ENCODE assay signal across 11 mouse cellular contexts in genomic region chr15:97802575-97802974, GRCm38 (mm10). TPM values are rescaled to one million over a fixed set of nuclear protein-coding genes. Genes with fewer than 3 reads are reported as not detected.
A peak's percentile ranks its signal among the peaks of the same experiment; 100 is the strongest.
DNase-seq lines count a peak whose midpoint lies in the region; ATAC-seq and TF ChIP-seq lines count a peak whose summit lies in the region.
"Had no signal": no experiment of that assay in that cellular context is flagged by ENCODE, and none has a peak within 500 bp of the region (broad histone marks: within the 10 kb centered on the region; RNA-seq: fewer than 3 reads in every experiment).

No protein-coding gene starts in this region.

- no peaks in the 10 kb centered on the region for H3K4me1 ChIP-seq in intestine, embryonic 14.5 days (replicated peaks; ENCODE audit: control insufficient read depth, insufficient read depth, low read length)
- no peaks in the 10 kb centered on the region for H3K4me1 ChIP-seq in intestine, embryonic 15.5 days (replicated peaks)
- peaks cover 20% of the 10 kb centered on the region for H3K4me1 ChIP-seq in hindbrain, embryonic 16.5 days (ENCODE audit: control insufficient read depth, insufficient read depth, low read depth, low read length)
- 0 out of 2 replicates have a peak, but pooled peaks cover 2% of the 10 kb centered on the region for H3K4me1 ChIP-seq in neural tube, embryonic 14.5 days (ENCODE audit: control insufficient read depth, insufficient read depth, low read length)
- H3K4me1 ChIP-seq in thymus, adult 2 months (replicated peaks; ENCODE audit: control insufficient read depth, insufficient read depth, low read length): no peaks in the 10 kb centered on the region

- TF ChIP-seq POLR2A in thymus, adult 2 months (IDR thresholded peaks at IDR 0.05; ENCODE audit: control insufficient read depth, extremely low read depth, insufficient read depth, low read length, poor library complexity): no peak

- WGBS in intestine, embryonic 14.5 days: 20% methylated on average over 13 of the region's 13 CpGs
- WGBS in intestine, embryonic 15.5 days: 39% methylated on average over 13 of the region's 13 CpGs
- 10% methylated on average over 13 of the region's 13 CpGs for WGBS in hindbrain, embryonic 16.5 days
- 11% methylated on average over 13 of the region's 13 CpGs for WGBS in neural tube, embryonic 14.5 days
- WGBS in thymus, adult 2 months: 94% methylated on average over 13 of the region's 13 CpGs

- no peak overlapping the region for H3K9ac ChIP-seq in intestine, embryonic 14.5 days (ENCODE audit: low read length)
- no peak overlapping the region for H3K9ac ChIP-seq in intestine, embryonic 15.5 days
- peak overlapping the region; percentile 60 for H3K9ac ChIP-seq in hindbrain, embryonic 16.5 days (ENCODE audit: low read depth, low read length)
- H3K9ac ChIP-seq in neural tube, embryonic 14.5 days (replicated peaks; ENCODE audit: low read depth, low read length): 0 out of 2 replicates have a peak overlapping the region, but pooled peaks have one; percentile 28

- no peaks in the 10 kb centered on the region for H3K27me3 ChIP-seq in intestine, embryonic 14.5 days (replicated peaks; ENCODE audit: control insufficient read depth, insufficient read depth, low read length)
- H3K27me3 ChIP-seq in intestine, embryonic 15.5 days (replicated peaks): no peaks in the 10 kb centered on the region
- no peaks in the 10 kb centered on the region for H3K27me3 ChIP-seq in hindbrain, embryonic 16.5 days (replicated peaks; ENCODE audit: control insufficient read depth, insufficient read depth, low read length)
- H3K27me3 ChIP-seq in neural tube, embryonic 14.5 days (ENCODE audit: control insufficient read depth, insufficient read depth, low read length): no peaks in the 10 kb centered on the region
- H3K27me3 ChIP-seq in thymus, adult 2 months (ENCODE audit: control insufficient read depth, insufficient read depth, low read length): no peaks in the 10 kb centered on the region

- H3K9me3 ChIP-seq in intestine, embryonic 14.5 days (ENCODE audit: control insufficient read depth, low read length): no peaks in the 10 kb centered on the region
- H3K9me3 ChIP-seq in intestine, embryonic 15.5 days: no peaks in the 10 kb centered on the region
- H3K9me3 ChIP-seq in hindbrain, embryonic 16.5 days (ENCODE audit: control insufficient read depth, low read length): no peaks in the 10 kb centered on the region
- H3K9me3 ChIP-seq in neural tube, embryonic 14.5 days (ENCODE audit: control insufficient read depth, low read length): no peaks in the 10 kb centered on the region

- H3K4me3 ChIP-seq in intestine, embryonic 14.5 days (ENCODE audit: low read depth, low read length): no peak overlapping the region
- no peak overlapping the region for H3K4me3 ChIP-seq in intestine, embryonic 15.5 days (replicated peaks)
- H3K4me3 ChIP-seq in hindbrain, embryonic 16.5 days (ENCODE audit: low read length): peak overlapping the region; percentile 29
- H3K4me3 ChIP-seq in neural tube, embryonic 14.5 days (ENCODE audit: low read depth, low read length): peak overlapping the region; percentile 10; the same call in 1 of the 2 replicates
- H3K4me3 ChIP-seq in thymus, adult 2 months (ENCODE audit: control insufficient read depth, insufficient read depth, low read length): no peak overlapping the region

- no peak overlapping the region for H3K27ac ChIP-seq in intestine, embryonic 14.5 days (ENCODE audit: low read depth)
- no peak overlapping the region for H3K27ac ChIP-seq in intestine, embryonic 15.5 days
- H3K27ac ChIP-seq in hindbrain, embryonic 16.5 days (ENCODE audit: low read depth, low read length): peak overlapping the region; percentile 26
- H3K27ac ChIP-seq in neural tube, embryonic 14.5 days (ENCODE audit: low read depth, low read length): peak overlapping the region; percentile 67
- no peak overlapping the region for H3K27ac ChIP-seq in thymus, adult 2 months (ENCODE audit: control insufficient read depth, insufficient read depth, low read length)

- no peak for DNase-seq in intestine, embryonic 14.5 days (ENCODE audit: low spot score)
- DNase-seq in embryo, embryonic 9.5 days (ENCODE audit: extremely low spot score): peak; percentile 72
- DNase-seq in lung, postnatal 14 days: no peak
- DNase-seq in thymus, adult 2 months: no peak
- no peak for DNase-seq in urinary bladder, postnatal 14 days (ENCODE audit: low spot score)
- DNase-seq: heart, adult 18-20 months; layer of hippocampus, adult 9-11 months; thymus, postnatal 25 days had no signal

- peaks cover 82% of the 10 kb centered on the region for H3K36me3 ChIP-seq in intestine, embryonic 14.5 days (ENCODE audit: control insufficient read depth, insufficient read depth, low read length)
- H3K36me3 ChIP-seq in intestine, embryonic 15.5 days: 0 out of 2 replicates have a peak, but pooled peaks cover 15% of the 10 kb centered on the region
- H3K36me3 ChIP-seq in hindbrain, embryonic 16.5 days (ENCODE audit: control insufficient read depth, insufficient read depth, low read length): peaks cover 14% of the 10 kb centered on the region
- H3K36me3 ChIP-seq in neural tube, embryonic 14.5 days (ENCODE audit: control insufficient read depth, insufficient read depth, low read length): peaks cover 32% of the 10 kb centered on the region
- H3K36me3 ChIP-seq in thymus, adult 2 months (ENCODE audit: control insufficient read depth, insufficient read depth, low read length): peaks cover 87% of the 10 kb centered on the region

- peak; percentile 30; the same call in 1 of the 2 replicates for ATAC-seq in intestine, embryonic 14.5 days (replicated peaks; ENCODE audit: low FRiP score, low TSS enrichment, low read depth)
- no peak for ATAC-seq in intestine, embryonic 15.5 days
- peak; percentile 83 for ATAC-seq in hindbrain, embryonic 16.5 days
- ATAC-seq in neural tube, embryonic 14.5 days (ENCODE audit: low read depth): peak; percentile 77; the same call in 1 of the 2 replicates

- TF ChIP-seq CTCF in thymus, adult 2 months (IDR thresholded peaks at IDR 0.05; ENCODE audit: borderline replicate concordance, control insufficient read depth, extremely low read depth, insufficient read depth, low read length, poor library complexity): no peak

- H3K4me2 ChIP-seq in intestine, embryonic 14.5 days (ENCODE audit: low read length): 0 out of 2 replicates have a peak overlapping the region, but pooled peaks have one; percentile 8
- H3K4me2 ChIP-seq in intestine, embryonic 15.5 days (replicated peaks): no peak overlapping the region
- peak overlapping the region; percentile 51 for H3K4me2 ChIP-seq in hindbrain, embryonic 16.5 days (ENCODE audit: low read length)
- peak overlapping the region; percentile 32 for H3K4me2 ChIP-seq in neural tube, embryonic 14.5 days (ENCODE audit: low read depth, low read length)

RNA-seq across cellular contexts. Expression of gene Slc48a1, which starts 24.3 kb away (rescaled TPM):
- 22.5 and 26.7 TPM in 2 replicates for polyA plus RNA-seq in intestine, embryonic 14.5 days (2014; fragmentation: Nextera tagmentation; extraction: Ambion mirVana)
- polyA plus RNA-seq in intestine, embryonic 15.5 days (2015; fragmentation: Nextera tagmentation; extraction: Ambion mirVana): 23.9 and 25.1 TPM in 2 replicates
- polyA plus RNA-seq in hindbrain, embryonic 16.5 days (2015; fragmentation: Nextera tagmentation; extraction: Ambion mirVana): 118 and 122 TPM in 2 replicates
- polyA plus RNA-seq in neural tube, embryonic 14.5 days (2014; fragmentation: Nextera tagmentation; extraction: Ambion mirVana): 94.5 and 104 TPM in 2 replicates
- 62.1 and 62.8 TPM in 2 replicates for polyA plus RNA-seq in thymus, adult 2 months (2012; rRNA removed)

RNA-seq across cellular contexts. Expression of gene Rapgef3, which starts 34.8 kb away (rescaled TPM):
- polyA plus RNA-seq in intestine, embryonic 14.5 days (2014; fragmentation: Nextera tagmentation; extraction: Ambion mirVana): 6.3 and 8.7 TPM in 2 replicates
- polyA plus RNA-seq in intestine, embryonic 15.5 days (2015; fragmentation: Nextera tagmentation; extraction: Ambion mirVana): 6.9 and 7.8 TPM in 2 replicates
- polyA plus RNA-seq in hindbrain, embryonic 16.5 days (2015; fragmentation: Nextera tagmentation; extraction: Ambion mirVana): 17.8 and 18.4 TPM in 2 replicates
- 6.7 and 9.5 TPM in 2 replicates for polyA plus RNA-seq in neural tube, embryonic 14.5 days (2014; fragmentation: Nextera tagmentation; extraction: Ambion mirVana)
- 276 and 278 TPM in 2 replicates for polyA plus RNA-seq in thymus, adult 2 months (2012; rRNA removed)

RNA-seq across cellular contexts. Expression of gene Hdac7, which starts 41.7 kb away (rescaled TPM):
- 28.3 and 30.2 TPM in 2 replicates for polyA plus RNA-seq in intestine, embryonic 14.5 days (2014; fragmentation: Nextera tagmentation; extraction: Ambion mirVana)
- polyA plus RNA-seq in intestine, embryonic 15.5 days (2015; fragmentation: Nextera tagmentation; extraction: Ambion mirVana): 18.0 and 20.6 TPM in 2 replicates
- polyA plus RNA-seq in hindbrain, embryonic 16.5 days (2015; fragmentation: Nextera tagmentation; extraction: Ambion mirVana): 25.2 and 27.4 TPM in 2 replicates
- 28.7 TPM in 2 replicates for polyA plus RNA-seq in neural tube, embryonic 14.5 days (2014; fragmentation: Nextera tagmentation; extraction: Ambion mirVana)
- polyA plus RNA-seq in thymus, adult 2 months (2012; rRNA removed): 827 and 963 TPM in 2 replicates

Comparison
In these comparisons a context has a peak if more than half of its experiments do, and no peak if none do; other contexts are left out.
1. H3K27ac ChIP-seq: peak in hindbrain, embryonic 16.5 days (single experiment) and neural tube, embryonic 14.5 days (single experiment); none in intestine, embryonic 14.5 days (single experiment), intestine, embryonic 15.5 days (single experiment) and thymus, adult 2 months (single experiment).
2. H3K4me3 ChIP-seq: peak in hindbrain, embryonic 16.5 days (single experiment) and neural tube, embryonic 14.5 days (single experiment); none in intestine, embryonic 14.5 days (single experiment), intestine, embryonic 15.5 days (single experiment) and thymus, adult 2 months (single experiment).
3. H3K9ac ChIP-seq: peak in hindbrain, embryonic 16.5 days (single experiment) and neural tube, embryonic 14.5 days (single experiment); none in intestine, embryonic 14.5 days (single experiment) and intestine, embryonic 15.5 days (single experiment).
4. RNA of gene Rapgef3, which starts 34.8 kb away (polyA plus RNA-seq): 276 to 278 TPM in thymus, adult 2 months; 17.8 to 18.4 TPM in hindbrain, embryonic 16.5 days, 6.3 to 8.7 TPM in intestine, embryonic 14.5 days, 6.9 to 7.8 TPM in intestine, embryonic 15.5 days and 6.7 to 9.5 TPM in neural tube, embryonic 14.5 days; every median in the first group is over 10 times any median in the second.
5. RNA of gene Hdac7, which starts 41.7 kb away (polyA plus RNA-seq): 827 to 963 TPM in thymus, adult 2 months; 28.7 TPM in neural tube, embryonic 14.5 days, 28.3 to 30.2 TPM in intestine, embryonic 14.5 days, 25.2 to 27.4 TPM in hindbrain, embryonic 16.5 days and 18.0 to 20.6 TPM in intestine, embryonic 15.5 days; every median in the first group is over 10 times any median in the second.